ENCODE assay signal across 24 mouse cellular contexts in genomic region chr2:32180127-32180526, GRCm38 (mm10). TPM values are rescaled to one million over a fixed set of nuclear protein-coding genes. Genes with fewer than 3 reads are reported as not detected.
DNase-seq lines count a peak whose midpoint lies in the region; ATAC-seq and TF ChIP-seq lines count a peak whose summit lies in the region.
"Had no signal": no experiment of that assay in that cellular context is flagged by ENCODE, and none has a peak within 500 bp of the region (broad histone marks: within the 10 kb centered on the region; RNA-seq: fewer than 3 reads in every experiment).

No protein-coding gene starts in this region.

- peak; percentile 16 for TF ChIP-seq RAD21 in CH12.LX (IDR thresholded peaks at IDR 0.05; ENCODE audit: low read depth, low read length)

- peak; percentile 90 for TF ChIP-seq EP300 in CH12.LX (IDR thresholded peaks at IDR 0.05; ENCODE audit: low read length)
- no peak for TF ChIP-seq EP300 in stomach, postnatal 0 days (optimal IDR thresholded peaks at IDR 0.05)

- intact Hi-C loops in gastrocnemius, adult 2 months (cut with DNase I), result no loop called here

- 0 out of 2 replicates have a peak overlapping the region, but pooled peaks have one; percentile 48 for H3K27ac ChIP-seq in gastrocnemius, adult 2 months
- peak overlapping the region; percentile 48; the same call in 1 of the 2 replicates for H3K27ac ChIP-seq in layer of hippocampus, adult 2 months
- peak overlapping the region; percentile 84 for H3K27ac ChIP-seq in CH12.LX (ENCODE audit: insufficient read depth, low read depth)
- no peak overlapping the region for H3K27ac ChIP-seq in stomach, postnatal 0 days (replicated peaks)
- H3K27ac ChIP-seq: forebrain, embryonic 10.5 days; limb, embryonic 10.5 days had no signal

- DNase-seq in gastrocnemius, adult 2 months, result no peak
- DNase-seq in gastrocnemius, postnatal 10 days, result no peak
- DNase-seq in layer of hippocampus, adult 2 months (ENCODE audit: low spot score in 2 of 2), result no peak
- no peak for DNase-seq in layer of hippocampus, postnatal 36 days
- DNase-seq in CH12.LX (ENCODE audit: extremely low read depth) (peak; percentile 98), adipocyte (ENCODE audit: low spot score) (no peak)
- no peak for DNase-seq in stomach, postnatal 0 days (ENCODE audit: low spot score)
- DNase-seq: adrenal gland, postnatal 14 days; cerebellum, adult 18-20 months; cerebellum, postnatal 25 days; embryo, embryonic 11 days; gastrocnemius, postnatal 14 days; heart, adult 18-20 months; kidney, adult 8-10 months; kidney, postnatal 14 days; liver, postnatal 0 days; lung, postnatal 14 days; retina, postnatal 1 day; thymus, postnatal 25 days had no signal

- H3K9me3 ChIP-seq in CH12.LX (replicated peaks; ENCODE audit: low read length), result no peaks in the 10 kb centered on the region
- no peaks in the 10 kb centered on the region for H3K9me3 ChIP-seq in stomach, postnatal 0 days (ENCODE audit: control insufficient read depth, low read length)
- H3K9me3 ChIP-seq: forebrain, embryonic 10.5 days; limb, embryonic 10.5 days; neural tube, embryonic 15.5 days had no signal

- peak overlapping the region; percentile 88 for H3K4me2 ChIP-seq in CH12.LX (ENCODE audit: insufficient read depth, low read depth, poor library complexity, severe bottlenecking)
- H3K4me2 ChIP-seq in stomach, postnatal 0 days (replicated peaks; ENCODE audit: low read depth), result no peak overlapping the region
- H3K4me2 ChIP-seq: neural tube, embryonic 15.5 days had no signal

- dilution Hi-C loops in CH12.LX (cut with MboI; ENCODE audit: extremely low pct_ligation_motif_present, extremely low pct_unique_long_range_greater_than_20kb, low sequenced_read_pairs), result no loop called here

- in situ Hi-C loops in CH12.LX (cut with MboI; ENCODE audit: low pct_ligation_motif_present, low pct_unique_long_range_greater_than_20kb, low sequenced_read_pairs), result no loop called here

- ATAC-seq in stomach, postnatal 0 days (ENCODE audit: low FRiP score, low TSS enrichment), result no peak
- ATAC-seq: liver, postnatal 0 days; midbrain, embryonic 16.5 days; Patski had no signal

- peaks cover 97% of the 10 kb centered on the region for H3K79me2 ChIP-seq in CH12.LX (replicated peaks; ENCODE audit: control insufficient read depth, extremely low read depth, insufficient read depth, poor library complexity, severe bottlenecking)

- no peaks in the 10 kb centered on the region for H3K27me3 ChIP-seq in CH12.LX (replicated peaks)
- no peaks in the 10 kb centered on the region for H3K27me3 ChIP-seq in stomach, postnatal 0 days (ENCODE audit: control insufficient read depth, insufficient read depth, low read length)
- H3K27me3 ChIP-seq: neural tube, embryonic 15.5 days; Patski had no signal

- H3K9ac ChIP-seq in CH12.LX (ENCODE audit: insufficient read depth, low read depth), result peak overlapping the region; percentile 47; the same call in 1 of the 2 replicates
- H3K9ac ChIP-seq in stomach, postnatal 0 days (ENCODE audit: low read length), result 0 out of 2 replicates have a peak overlapping the region, but pooled peaks have one; percentile 23
- H3K9ac ChIP-seq: liver, postnatal 0 days; neural tube, embryonic 15.5 days had no signal

- H3K4me1 ChIP-seq in CH12.LX (ENCODE audit: control insufficient read depth in 1 of 2, insufficient read depth in 2 of 2), result peaks cover 55 to 93% of the 10 kb centered on the region in 2 experiments
- peaks cover 11% of the 10 kb centered on the region for H3K4me1 ChIP-seq in stomach, postnatal 0 days (replicated peaks; ENCODE audit: control insufficient read depth, insufficient read depth)

- H3K36me3 ChIP-seq in CH12.LX (replicated peaks in 1 of 2; ENCODE audit: control insufficient read depth in 1 of 2, insufficient read depth in 1 of 2, low read length in 1 of 2), result peaks cover 23 to 56% of the 10 kb centered on the region in 2 experiments
- H3K36me3 ChIP-seq in stomach, postnatal 0 days (ENCODE audit: control insufficient read depth, insufficient read depth, low read length), result peaks cover 4% of the 10 kb centered on the region; the same call in 1 of the 2 replicates

- H3K4me3 ChIP-seq in gastrocnemius, adult 2 months, result no peak overlapping the region
- no peak overlapping the region for H3K4me3 ChIP-seq in layer of hippocampus, adult 2 months
- peak overlapping the region in 1 of 3 experiments; percentile 13 for H3K4me3 ChIP-seq in CH12.LX (replicated peaks in 1 of 3; ENCODE audit: low read depth in 2 of 3, low read length in 2 of 3, poor library complexity in 1 of 3)
- no peak overlapping the region for H3K4me3 ChIP-seq in stomach, postnatal 0 days (ENCODE audit: low read depth, low read length)
- H3K4me3 ChIP-seq: forebrain, embryonic 10.5 days; limb, embryonic 10.5 days; neural tube, embryonic 15.5 days had no signal

- WGBS in stomach, postnatal 0 days, result 88% methylated on average over 12 of the region's 12 CpGs

- TF ChIP-seq CTCF in gastrocnemius, adult 2 months (IDR thresholded peaks at IDR 0.05), result no peak
- TF ChIP-seq CTCF in layer of hippocampus, adult 2 months (conservative IDR thresholded peaks at IDR 0.05), result no peak
- no peak for TF ChIP-seq CTCF in CH12.LX (conservative IDR thresholded peaks at IDR 0.05 in 1 of 2, IDR thresholded peaks at IDR 0.05 in 1 of 2; ENCODE audit: low read depth in 2 of 2, low read length in 2 of 2)
- no peak for TF ChIP-seq CTCF in stomach, postnatal 0 days (IDR thresholded peaks at IDR 0.05; ENCODE audit: low read depth)

- peak; percentile 56 for TF ChIP-seq POLR2A in CH12.LX (IDR thresholded peaks at IDR 0.05; ENCODE audit: low read depth, low read length)

TF ChIP-seq in CH12.LX, 34 proteins besides CTCF, POLR2A, EP300 and RAD21 (continues in another document):
- no peak; the same call in 1 of the 2 replicates for TF ChIP-seq GABPA (IDR thresholded peaks at IDR 0.05; ENCODE audit: insufficient replicate concordance, low read depth, low read length)
- peak; percentile 92 for TF ChIP-seq MEF2A (IDR thresholded peaks at IDR 0.05; ENCODE audit: borderline replicate concordance, low read depth, low read length)
- no peak for TF ChIP-seq TBP (conservative IDR thresholded peaks at IDR 0.05; ENCODE audit: low read depth, low read length)
- 0 out of 2 replicates have a peak, but pooled peaks have one; percentile 76 for TF ChIP-seq UBTF (IDR thresholded peaks at IDR 0.05; ENCODE audit: low read depth, low read length)
- peak; percentile 88 for TF ChIP-seq ZNF384 (IDR thresholded peaks at IDR 0.05; ENCODE audit: low read depth, low read length)
- TF ChIP-seq CHD1 (IDR thresholded peaks at IDR 0.05; ENCODE audit: low read depth, low read length), result no peak
- no peak for TF ChIP-seq E2F4 (IDR thresholded peaks at IDR 0.05; ENCODE audit: insufficient replicate concordance, low read depth, low read length)
- no peak; the same call in 1 of the 2 replicates for TF ChIP-seq ZKSCAN1 (IDR thresholded peaks at IDR 0.05; ENCODE audit: borderline replicate concordance, low read depth, low read length)
- TF ChIP-seq NELFE (IDR thresholded peaks at IDR 0.05; ENCODE audit: low read depth, low read length), result peak; percentile 42; the same call in 1 of the 2 replicates
- TF ChIP-seq ZMIZ1 (IDR thresholded peaks at IDR 0.05; ENCODE audit: low read depth, low read length), result peak; percentile 83
- peak; percentile 56 for TF ChIP-seq HCFC1 (IDR thresholded peaks at IDR 0.05; ENCODE audit: low read depth, low read length)
- peak; percentile 77; the same call in 1 of the 2 replicates for TF ChIP-seq MYC (IDR thresholded peaks at IDR 0.05; ENCODE audit: low read depth, low read length)
- peak; percentile 91 for TF ChIP-seq BHLHE40 (IDR thresholded peaks at IDR 0.05; ENCODE audit: low read depth, low read length)
- peak; percentile 76 for TF ChIP-seq CHD2 (IDR thresholded peaks at IDR 0.05; ENCODE audit: low read length)
- TF ChIP-seq MAX (IDR thresholded peaks at IDR 0.05; ENCODE audit: low read length), result peak; percentile 75
- TF ChIP-seq ELF1 (IDR thresholded peaks at IDR 0.05; ENCODE audit: low read depth, low read length), result peak; percentile 39; the same call in 1 of the 2 replicates
- no peak for TF ChIP-seq USF1 (IDR thresholded peaks at IDR 0.05; ENCODE audit: low read depth, low read length)
- peak; percentile 82; the same call in 1 of the 2 replicates for TF ChIP-seq MAFK (IDR thresholded peaks at IDR 0.05; ENCODE audit: insufficient replicate concordance, low read length)
- peak; percentile 96 for TF ChIP-seq SIN3A (IDR thresholded peaks at IDR 0.05; ENCODE audit: low read length)
- TF ChIP-seq USF2 (conservative IDR thresholded peaks at IDR 0.05; ENCODE audit: low read depth, low read length), result no peak
- TF ChIP-seq JUND (conservative IDR thresholded peaks at IDR 0.05; ENCODE audit: low read depth, low read length), result peak; percentile 72
- peak; percentile 50 for TF ChIP-seq NRF1 (IDR thresholded peaks at IDR 0.05; ENCODE audit: low read depth, low read length)
- TF ChIP-seq KAT2A (IDR thresholded peaks at IDR 0.05; ENCODE audit: insufficient replicate concordance, low read length), result 0 out of 2 replicates have a peak, but pooled peaks have one; percentile 28
- TF ChIP-seq PAX5 (IDR thresholded peaks at IDR 0.05; ENCODE audit: low read length), result no peak
- no peak for TF ChIP-seq POLR2AphosphoS2 (IDR thresholded peaks at IDR 0.05; ENCODE audit: low read depth, low read length)
- TF ChIP-seq ETS1 (conservative IDR thresholded peaks at IDR 0.05; ENCODE audit: low read depth, low read length), result peak; percentile 97
- peak; percentile 86; the same call in 1 of the 2 replicates for TF ChIP-seq IRF4 (IDR thresholded peaks at IDR 0.05; ENCODE audit: low read depth, low read length)

RNA-seq across cellular contexts. Expression of gene Prrc2b, which starts 29.2 kb away (rescaled TPM):
- 10 to 100 TPM; 76.4 to 86.9 TPM for total RNA-seq in gastrocnemius, adult 2 months (2021)
- total RNA-seq in gastrocnemius, postnatal 10 days (2021), result 100 to 1,000 TPM; 104 to 111 TPM
- 100 to 1,000 TPM; 288 to 305 TPM for total RNA-seq in layer of hippocampus, adult 2 months (2021)
- 100 to 1,000 TPM; 271 to 276 TPM for total RNA-seq in layer of hippocampus, postnatal 36 days (2021)
- total RNA-seq in CH12.LX (2012; rRNA removed), result 34.3 and 42.2 TPM in 2 replicates
- total RNA-seq in CH12.LX (2014; rRNA removed), result 7.6 TPM in 2 replicates
- 54.7 and 59.9 TPM in 2 replicates for polyA plus RNA-seq in CH12.LX (2012; ENCODE audit: insufficient read length, low read depth)
- polyA plus RNA-seq in stomach, postnatal 0 days (2015; fragmentation: Nextera tagmentation; extraction: Ambion mirVana), result 18.7 and 21.6 TPM in 2 replicates

RNA-seq across cellular contexts. Expression of gene Pomt1, which starts 56.3 kb away (rescaled TPM):
- total RNA-seq in gastrocnemius, adult 2 months (2021), result 10 to 100 TPM; 11.5 TPM
- 10 to 100 TPM; 16.0 to 17.2 TPM for total RNA-seq in gastrocnemius, postnatal 10 days (2021)
- 10 to 100 TPM; 23.4 to 24.1 TPM for total RNA-seq in layer of hippocampus, adult 2 months (2021)
- 10 to 100 TPM; 25.6 to 26.4 TPM for total RNA-seq in layer of hippocampus, postnatal 36 days (2021)
- total RNA-seq in CH12.LX (2012; rRNA removed), result 16.0 and 16.7 TPM in 2 replicates
- 12.3 and 13.6 TPM in 2 replicates for total RNA-seq in CH12.LX (2014; rRNA removed)
- 13.1 and 16.0 TPM in 2 replicates for polyA plus RNA-seq in CH12.LX (2012; ENCODE audit: insufficient read length, low read depth)
- polyA plus RNA-seq in stomach, postnatal 0 days (2015; fragmentation: Nextera tagmentation; extraction: Ambion mirVana), result 6.2 and 6.9 TPM in 2 replicates
